Mouse (Mus musculus) limb, embryonic 15.5 days (tissue): ENCODE results near the gene Myo1c. TPM values are rescaled to one million over a fixed set of nuclear protein-coding genes. Genes with fewer than 3 reads are reported as not detected.

Experiments used
- ATAC-seq: fragments of 200-750 bp; cut with Nextera tagmentation; 2 replicates; pipeline ENCODE4 v1.8.0; 2017; ENCODE audit warnings: low read depth, moderate TSS enrichment; ENCODE audit not compliant: insufficient number of reproducible peaks, low FRiP score, low TSS enrichment
- H3K27ac ChIP-seq: fragments of 300-500 bp; sonication (generic); 2 replicates; pipeline ENCODE4 v1.5.1; 2015; ENCODE audit warnings: moderate library complexity, mild to moderate bottlenecking, inconsistent platforms
- H3K27me3 ChIP-seq: fragments of 300-500 bp; sonication (generic); 2 replicates; pipeline ENCODE4 v1.6.1; 2015; ENCODE audit warnings: inconsistent platforms
- H3K36me3 ChIP-seq: fragments of 300-500 bp; sonication (generic); 2 replicates; pipeline ENCODE4 v1.6.1; 2015; ENCODE audit warnings: inconsistent platforms
- H3K4me1 ChIP-seq: fragments of 300-500 bp; sonication (generic); 2 replicates; pipeline ENCODE4 v1.6.1; 2015; ENCODE audit warnings: inconsistent platforms
- H3K4me2 ChIP-seq: fragments of 300-500 bp; sonication (generic); 2 replicates; pipeline ENCODE4 v1.6.1; 2015; ENCODE audit warnings: mild to moderate bottlenecking, inconsistent platforms
- H3K4me3 ChIP-seq: fragments of 300-500 bp; sonication (generic); 2 replicates; pipeline ENCODE4 v1.5.1; 2015; ENCODE audit warnings: mild to moderate bottlenecking, inconsistent platforms
- H3K9ac ChIP-seq: fragments of 300-500 bp; sonication (generic); 2 replicates; pipeline ENCODE4 v1.6.1; 2015; ENCODE audit warnings: inconsistent platforms
- H3K9me3 ChIP-seq: fragments of 300-500 bp; sonication (generic); 2 replicates; pipeline ENCODE4 v1.6.1; 2016; ENCODE audit warnings: inconsistent platforms
- WGBS: fragments of 180-500 bp; shearing (Covaris S2); methylation state at CpG from one replicate; pipeline ENCODE4 v1.1.7; 2015; 5-methylcytosine and 5-hydroxymethylcytosine counted together
- polyA plus RNA-seq: library from polyadenylated mRNA; unstranded; fragments of >200 nt; fragmentation: Nextera tagmentation; extraction: Ambion mirVana; gene quantifications from 2 replicates; pipeline ENCODE4 v1.2.1, GENCODE M21; 2015

Gene Myo1c
- polyA plus RNA-seq, 1 experiment from 2014 or later: 63.8 TPM

- no peak overlapping the region for H3K27ac ChIP-seq
- H3K36me3 ChIP-seq: peaks cover 60% of the 10 kb centered on the region
- ATAC-seq: no peak
- no peak overlapping the region for H3K4me3 ChIP-seq
- peaks cover 9% of the 10 kb centered on the region for H3K4me1 ChIP-seq
- H3K9ac ChIP-seq: no peak overlapping the region
- H3K9me3 ChIP-seq: no peaks in the 10 kb centered on the region
- H3K27me3 ChIP-seq: no peaks in the 10 kb centered on the region
- 90% methylated on average over 4 of the region's 4 CpGs for WGBS
- no peak overlapping the region for H3K4me2 ChIP-seq
Measured at GRCm38 (mm10) chr11:75625820-75626219, 24.5 kb upstream of the Myo1c start.

GRCm38 (mm10) chr11:75630098-75630497 is 20.2 kb upstream of the Myo1c start:
- 8% methylated on average over 5 of the region's 5 CpGs for WGBS
- Histone ChIP-seq H3K27me3 (no peaks in the 10 kb centered on the region), H3K36me3 (peaks cover 53% of the 10 kb centered on the region), H3K4me1 (peaks cover 22% of the 10 kb centered on the region), H3K9ac (peak overlapping the region; percentile 55; the same call in 1 of the 2 replicates), H3K9me3 (no peaks in the 10 kb centered on the region), H3K27ac (peak overlapping the region; percentile 88), H3K4me3 (peak overlapping the region; percentile 81), H3K4me2 (peak overlapping the region; percentile 74)
- ATAC-seq: no peak

- Histone ChIP-seq H3K9me3 (no peaks in the 10 kb centered on the region), H3K27me3 (no peaks in the 10 kb centered on the region), H3K27ac (peak within 1 kb of the TSS; percentile 88), H3K4me1 (peaks cover 22% of the 10 kb centered on the region), H3K4me3 (peak within 1 kb of the TSS; percentile 81), H3K4me2 (peak within 1 kb of the TSS; percentile 74), H3K36me3 (peaks cover 47% of the 10 kb centered on the region), H3K9ac (peak within 1 kb of the TSS; percentile 60)
- peak; percentile 99 for ATAC-seq
- WGBS: under 1% methylated on average over 53 of the region's 53 CpGs
Measured at GRCm38 (mm10) chr11:75630645-75631229, 19.6 kb upstream of the Myo1c start, which contains the start of gene Inpp5k. Inpp5k (plus strand) TSS chr11:75630988.

- peak overlapping the region; percentile 74 for H3K4me2 ChIP-seq
- 12% methylated on average over 13 of the region's 13 CpGs for WGBS
- H3K9ac ChIP-seq: peak overlapping the region; percentile 60
- ATAC-seq: no peak
- no peaks in the 10 kb centered on the region for H3K9me3 ChIP-seq
- peak overlapping the region; percentile 64; the same call in 1 of the 2 replicates for H3K27ac ChIP-seq
- H3K36me3 ChIP-seq: peaks cover 41% of the 10 kb centered on the region
- H3K4me1 ChIP-seq: peaks cover 22% of the 10 kb centered on the region
- H3K4me3 ChIP-seq: peak overlapping the region; percentile 81
- H3K27me3 ChIP-seq: no peaks in the 10 kb centered on the region
Measured at GRCm38 (mm10) chr11:75631561-75632225, 18.6 kb upstream of the Myo1c start.

- ATAC-seq: no peak
- no peak overlapping the region for H3K4me2 ChIP-seq
- no peak overlapping the region for H3K27ac ChIP-seq
- peaks cover 22% of the 10 kb centered on the region for H3K4me1 ChIP-seq
- H3K9me3 ChIP-seq: no peaks in the 10 kb centered on the region
- H3K4me3 ChIP-seq: no peak overlapping the region
- H3K36me3 ChIP-seq: peaks cover 36% of the 10 kb centered on the region
- WGBS: 87% methylated on average over 5 of the region's 5 CpGs
- no peaks in the 10 kb centered on the region for H3K27me3 ChIP-seq
- no peak overlapping the region for H3K9ac ChIP-seq
Measured at GRCm38 (mm10) chr11:75632921-75633320, 17.4 kb upstream of the Myo1c start.

GRCm38 (mm10) chr11:75634801-75635200 is 15.5 kb upstream of the Myo1c start:
- 76% methylated on average over 3 of the region's 3 CpGs for WGBS
- Histone ChIP-seq H3K4me2 (no peak overlapping the region), H3K4me1 (peaks cover 17% of the 10 kb centered on the region), H3K27me3 (no peaks in the 10 kb centered on the region), H3K9me3 (no peaks in the 10 kb centered on the region), H3K4me3 (no peak overlapping the region), H3K27ac (no peak overlapping the region), H3K9ac (no peak overlapping the region), H3K36me3 (peaks cover 35% of the 10 kb centered on the region)
- no peak for ATAC-seq

- Histone ChIP-seq H3K9ac (no peak overlapping the region), H3K36me3 (peaks cover 38% of the 10 kb centered on the region), H3K4me2 (no peak overlapping the region), H3K27ac (no peak overlapping the region), H3K9me3 (no peaks in the 10 kb centered on the region), H3K27me3 (no peaks in the 10 kb centered on the region), H3K4me3 (no peak overlapping the region), H3K4me1 (peaks cover 13% of the 10 kb centered on the region)
- 58% methylated on average over 11 of the region's 11 CpGs for WGBS
- ATAC-seq: no peak
Measured at GRCm38 (mm10) chr11:75635315-75635714, 15.0 kb upstream of the Myo1c start.

- no peak overlapping the region for H3K4me2 ChIP-seq
- H3K4me3 ChIP-seq: no peak overlapping the region
- no peak overlapping the region for H3K9ac ChIP-seq
- H3K27me3 ChIP-seq: no peaks in the 10 kb centered on the region
- no peaks in the 10 kb centered on the region for H3K9me3 ChIP-seq
- 69% methylated on average over 5 of the region's 5 CpGs for WGBS
- H3K36me3 ChIP-seq: peaks cover 40% of the 10 kb centered on the region
- no peak overlapping the region for H3K27ac ChIP-seq
- ATAC-seq: no peak
- 0 out of 2 replicates have a peak, but pooled peaks cover 7% of the 10 kb centered on the region for H3K4me1 ChIP-seq
Measured at GRCm38 (mm10) chr11:75643323-75643722, 7.0 kb upstream of the Myo1c start.

GRCm38 (mm10) chr11:75644684-75645083 is 5.6 kb upstream of the Myo1c start:
- Histone ChIP-seq H3K4me1 (0 out of 2 replicates have a peak, but pooled peaks cover 7% of the 10 kb centered on the region), H3K36me3 (peaks cover 36% of the 10 kb centered on the region), H3K9me3 (no peaks in the 10 kb centered on the region), H3K27me3 (no peaks in the 10 kb centered on the region), H3K4me3 (no peak overlapping the region), H3K9ac (no peak overlapping the region), H3K27ac (no peak overlapping the region), H3K4me2 (no peak overlapping the region)
- WGBS: 78% methylated on average over 9 of the region's 9 CpGs
- ATAC-seq: no peak

GRCm38 (mm10) chr11:75647681-75648211 is 2.6 kb upstream of the Myo1c start:
- H3K36me3 ChIP-seq: peaks cover 27% of the 10 kb centered on the region
- H3K27me3 ChIP-seq: peaks cover 7% of the 10 kb centered on the region; the same call in 1 of the 2 replicates
- H3K9ac ChIP-seq: no peak overlapping the region
- peaks cover 27% of the 10 kb centered on the region for H3K4me1 ChIP-seq
- peak overlapping the region; percentile 38; the same call in 1 of the 2 replicates for H3K27ac ChIP-seq
- 54% methylated on average over 6 of the region's 6 CpGs for whole genome bisulfite sequencing
- H3K4me3 ChIP-seq: no peak overlapping the region
- no peaks in the 10 kb centered on the region for H3K9me3 ChIP-seq
- ATAC-seq: no peak
- H3K4me2 ChIP-seq: no peak overlapping the region

- no peak for ATAC-seq
- H3K27me3 ChIP-seq: peaks cover 12% of the 10 kb centered on the region; the same call in 1 of the 2 replicates
- no peak overlapping the region for H3K4me2 ChIP-seq
- 74% methylated on average over 4 of the region's 4 CpGs for WGBS
- H3K9ac ChIP-seq: no peak overlapping the region
- H3K4me3 ChIP-seq: no peak overlapping the region
- peaks cover 39% of the 10 kb centered on the region for H3K4me1 ChIP-seq
- H3K9me3 ChIP-seq: no peaks in the 10 kb centered on the region
- peaks cover 27% of the 10 kb centered on the region for H3K36me3 ChIP-seq
- peak overlapping the region; percentile 2; the same call in 1 of the 2 replicates for H3K27ac ChIP-seq
Measured at GRCm38 (mm10) chr11:75649155-75649561, 1.1 kb upstream of the Myo1c start.

GRCm38 (mm10) chr11:75650958-75651425 is 688 bp downstream of the Myo1c start:
- H3K9me3 ChIP-seq: no peaks in the 10 kb centered on the region
- peak overlapping the region; percentile 66 for H3K4me3 ChIP-seq
- H3K4me2 ChIP-seq: peak overlapping the region; percentile 89
- ATAC-seq: no peak
- H3K9ac ChIP-seq: peak overlapping the region; percentile 65
- peaks cover 56% of the 10 kb centered on the region for H3K4me1 ChIP-seq
- H3K27me3 ChIP-seq: peaks cover 12% of the 10 kb centered on the region; the same call in 1 of the 2 replicates
- peaks cover 16% of the 10 kb centered on the region for H3K36me3 ChIP-seq
- peak overlapping the region; percentile 87 for H3K27ac ChIP-seq
- 38% methylated on average over 13 of the region's 13 CpGs for WGBS
